Mouse (Mus musculus) CH12.LX (cell line): ENCODE results near the gene Raf1.

Source experiments
- CHD1 ChIP-seq: IDR thresholded peaks from 2 replicates; pipeline ENCODE4 v1.6.1; 2012; ENCODE audit warnings: low read depth, low read length, improper control_type of control experiment, inconsistent platforms
- CTCF ChIP-seq, 2 experiments: IDR thresholded peaks in 1 of 2; conservative IDR thresholded peaks in 1 of 2; 2 replicates each; pipeline ENCODE4 v1.5.1; 2011 to 2012; ENCODE audit warnings: low read depth in 2 of 2, low read length in 2 of 2, improper control_type of control experiment in 1 of 2, inconsistent platforms in 1 of 2, mild to moderate bottlenecking in 1 of 2, moderate library complexity in 1 of 2
- E2F4 ChIP-seq: IDR thresholded peaks from 2 replicates; pipeline ENCODE4 v1.6.1; 2011; ENCODE audit warnings: low read depth, low read length, improper control_type of control experiment; ENCODE audit not compliant: insufficient replicate concordance
- EP300 ChIP-seq: IDR thresholded peaks from 2 replicates; pipeline ENCODE4 v1.6.1; 2011; ENCODE audit warnings: low read length, improper control_type of control experiment
- GABPA ChIP-seq: IDR thresholded peaks from 2 replicates; pipeline ENCODE4 v1.6.1; 2012; ENCODE audit warnings: low read depth, low read length, improper control_type of control experiment, inconsistent platforms; ENCODE audit not compliant: insufficient replicate concordance
- MAFK ChIP-seq: IDR thresholded peaks from 2 replicates; pipeline ENCODE4 v1.6.1; 2011; ENCODE audit warnings: low read length, improper control_type of control experiment; ENCODE audit not compliant: insufficient replicate concordance
- MXI1 ChIP-seq: IDR thresholded peaks from 2 replicates; pipeline ENCODE4 v1.6.1; 2011; ENCODE audit warnings: mild to moderate bottlenecking, low read depth, low read length, improper control_type of control experiment
- POLR2A ChIP-seq: IDR thresholded peaks from 2 replicates; pipeline ENCODE4 v1.6.1; 2011; ENCODE audit warnings: low read depth, mild to moderate bottlenecking, improper control_type of control experiment, low read length
- POLR2AphosphoS2 ChIP-seq: IDR thresholded peaks from 2 replicates; pipeline ENCODE4 v1.6.1; 2011; ENCODE audit warnings: low read depth, low read length, improper control_type of control experiment
- RAD21 ChIP-seq: IDR thresholded peaks from 2 replicates; pipeline ENCODE4 v1.6.1; 2011; ENCODE audit warnings: low read depth, mild to moderate bottlenecking, low read length, improper control_type of control experiment, moderate library complexity
- TCF12 ChIP-seq: IDR thresholded peaks from 2 replicates; pipeline ENCODE4 v1.6.1; 2014; ENCODE audit warnings: low read depth, mild to moderate bottlenecking, inconsistent platforms, low read length, improper control_type of control experiment
- UBTF ChIP-seq: IDR thresholded peaks from 2 replicates; pipeline ENCODE4 v1.6.1; 2012; ENCODE audit warnings: low read depth, mild to moderate bottlenecking, inconsistent platforms, low read length, improper control_type of control experiment, moderate library complexity
- USF2 ChIP-seq: conservative IDR thresholded peaks from 2 replicates; pipeline ENCODE4 v1.6.1; 2011; ENCODE audit warnings: low read depth, low read length, improper control_type of control experiment
- ZNF384 ChIP-seq: IDR thresholded peaks from 2 replicates; pipeline ENCODE4 v1.6.1; 2012; ENCODE audit warnings: low read depth, low read length, improper control_type of control experiment, inconsistent platforms

GRCm38 (mm10) chr6:115613793-115614192, 62.6 kb downstream of the Raf1 start:
- TF ChIP-seq CTCF (conservative IDR thresholded peaks at IDR 0.05 in 1 of 2, IDR thresholded peaks at IDR 0.05 in 1 of 2; ENCODE audit: low read depth in 2 of 2, low read length in 2 of 2), result no peak
- TF ChIP-seq TCF12, result no peak
- TF ChIP-seq POLR2AphosphoS2, result no peak
- no peak for TF ChIP-seq E2F4
- no peak for TF ChIP-seq MAFK
- no peak for TF ChIP-seq ZNF384
- TF ChIP-seq MXI1, result no peak
- no peak for TF ChIP-seq GABPA
- no peak for TF ChIP-seq POLR2A
- TF ChIP-seq UBTF, result no peak
- TF ChIP-seq USF2, result no peak
- TF ChIP-seq EP300, result no peak
- TF ChIP-seq RAD21, result no peak
- no peak for TF ChIP-seq CHD1
